Mouse (Mus musculus) ES-E14 (cell line): ENCODE results near the gene Ociad2.

Experiments used
- CHD2 ChIP-seq: IDR thresholded peaks from 2 replicates; pipeline ENCODE4 v1.6.1; 2014; ENCODE audit warnings: mild to moderate bottlenecking, low read depth, low read length, inconsistent platforms
- HCFC1 ChIP-seq: IDR thresholded peaks from 2 replicates; pipeline ENCODE4 v1.6.1; 2012; ENCODE audit warnings: low read length, inconsistent platforms, borderline replicate concordance; ENCODE audit not compliant: insufficient read depth
- MAFK ChIP-seq: IDR thresholded peaks from 2 replicates; pipeline ENCODE4 v1.6.1; 2014; ENCODE audit warnings: mild to moderate bottlenecking, low read depth, low read length, inconsistent platforms; ENCODE audit not compliant: insufficient read depth
- ZC3H11A ChIP-seq: IDR thresholded peaks from 2 replicates; pipeline ENCODE4 v1.6.1; 2012; ENCODE audit warnings: low read depth, mild to moderate bottlenecking, inconsistent platforms, low read length, borderline replicate concordance
- ZNF384 ChIP-seq: IDR thresholded peaks from 2 replicates; pipeline ENCODE4 v1.6.1; 2012; ENCODE audit warnings: low read depth, low read length, inconsistent platforms

DNA sequence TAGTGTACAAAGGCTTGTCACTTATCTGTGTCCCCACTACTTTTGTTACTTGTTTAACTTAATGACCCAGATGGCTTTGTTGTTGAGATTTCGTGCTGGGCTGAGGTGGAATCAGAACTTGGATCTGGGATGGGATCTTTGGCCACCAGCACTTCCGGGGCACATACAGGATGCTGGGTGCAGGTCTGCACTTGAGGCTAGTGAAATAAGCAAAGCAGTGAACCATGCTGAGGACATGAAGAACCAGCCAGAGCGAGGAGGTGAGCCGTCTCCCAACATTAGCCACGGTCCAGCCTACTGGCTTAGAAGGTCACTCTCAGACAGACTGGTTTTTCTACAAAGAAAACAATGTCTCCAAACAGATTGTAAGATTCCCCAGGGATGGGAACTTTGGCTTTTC, 8.7 kb upstream of the Ociad2 start:
- TF ChIP-seq HCFC1: no peak
- TF ChIP-seq ZC3H11A: no peak
- no peak for TF ChIP-seq ZNF384
- no peak for TF ChIP-seq MAFK
- no peak for TF ChIP-seq CHD2
